Mouse (Mus musculus) spleen, adult 2 months (tissue): ENCODE results near the gene Cntd1.

ENCODE experiments used
- CTCF ChIP-seq: fragments of 200-500 bp; IDR thresholded peaks from 2 replicates; pipeline ENCODE4 v1.5.1; 2011; ENCODE audit warnings: mild to moderate bottlenecking, inconsistent platforms; ENCODE audit not compliant: insufficient read depth, insufficient read length, insufficient replicate concordance; ENCODE audit errors: extremely low read depth
- POLR2A ChIP-seq: fragments of 200-500 bp; IDR thresholded peaks from 2 replicates; pipeline ENCODE4 v1.6.1; 2011; ENCODE audit warnings: low read depth, low read length, inconsistent platforms

- TF ChIP-seq CTCF (no peak), POLR2A (no peak)
These were observed 8.5 kb downstream of the Cntd1 start for GRCm38 (mm10) chr11:101287306-101287705.
